Mouse (Mus musculus) neutrophil, adult 5-6 weeks (primary cell): ENCODE measurements around the gene Ctc1. TPM values are rescaled to one million over a fixed set of nuclear protein-coding genes. Genes with fewer than 3 reads are reported as not detected.
A peak's percentile ranks its signal among the peaks of the same experiment; 100 is the strongest.
"Not testable (repeated sequence)": the region's sequence is repeated elsewhere in the genome, so short reads cannot be mapped to it uniquely, and the experiment has no call there.

Experiments
- ATAC-seq: fragments of 151-379, 151-347 bp; 2 replicates; pipeline ENCODE4 v1.8.0; 2017; ENCODE audit warnings: mild to moderate bottlenecking, moderate TSS enrichment; ENCODE audit not compliant: insufficient number of reproducible peaks, poor library complexity, low FRiP score, severe bottlenecking; ENCODE audit errors: extremely low read depth
- total RNA-seq: library from RNA; stranded (forward); fragments of 200-1000 nt; gene quantifications from 2 replicates; pipeline ENCODE4 v1.2.3, GENCODE M21; 2017

Gene Ctc1
- total RNA-seq, 1 experiment from 2014 or later, result 42.2 TPM

DNA sequence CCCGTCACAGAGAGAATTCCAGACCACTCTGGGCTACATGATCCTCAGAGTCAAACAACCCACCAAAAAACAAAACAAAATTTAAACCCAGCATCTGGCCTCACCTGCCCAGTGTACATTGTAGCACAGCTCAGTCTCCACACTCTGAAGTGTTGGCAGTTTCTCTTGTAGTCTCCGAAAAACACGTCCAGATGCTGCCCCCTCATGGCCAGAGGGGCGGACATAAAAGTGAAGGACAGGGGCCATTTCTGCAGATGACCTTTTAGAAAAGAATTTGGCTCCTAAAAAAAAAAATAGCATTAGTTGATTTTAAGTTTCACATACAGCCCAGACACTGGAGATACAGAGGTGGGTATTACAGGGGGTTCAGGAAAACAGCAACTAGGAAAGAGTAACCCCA, 12.1 kb upstream of the Ctc1 start:
- ATAC-seq, result no peak

DNA sequence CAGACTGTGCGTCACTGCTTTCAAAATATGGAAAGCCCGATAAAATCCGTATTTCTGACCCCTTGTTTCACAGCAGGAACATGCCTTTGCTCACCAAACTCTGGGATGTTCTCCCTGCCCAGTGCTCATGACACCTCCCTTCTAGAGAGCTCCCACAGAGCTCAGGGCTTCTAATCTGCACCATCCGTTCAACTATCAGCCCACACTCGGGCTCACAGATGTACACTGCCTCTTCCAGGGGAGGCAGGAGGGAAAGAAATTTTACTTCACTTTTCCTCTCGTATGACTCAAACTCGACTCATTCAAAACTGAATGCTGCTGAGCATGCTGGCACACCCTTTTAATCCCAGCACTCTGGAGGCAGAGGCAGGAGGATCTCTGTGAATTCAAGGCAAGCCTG, 10.5 kb upstream of the Ctc1 start:
- ATAC-seq, result no peak

DNA sequence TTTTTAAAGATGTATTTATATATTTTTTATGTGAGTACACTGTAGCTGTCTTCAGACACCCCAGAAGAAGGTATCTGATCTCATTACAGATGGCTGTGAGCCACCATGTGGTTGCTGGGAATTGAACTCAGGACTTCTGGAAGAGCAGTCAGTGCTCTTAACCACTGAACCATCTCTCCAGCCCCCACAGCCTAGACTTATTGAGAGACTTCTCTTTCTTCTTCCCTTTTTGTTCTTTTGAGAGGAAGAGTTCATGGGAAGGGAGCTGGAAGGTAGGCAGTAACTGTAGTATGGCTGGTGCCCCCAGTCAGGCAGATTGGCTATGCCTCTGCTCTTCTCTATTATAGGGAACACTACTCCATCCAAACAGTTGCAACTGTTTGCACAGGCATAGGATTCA, 9.1 kb upstream of the Ctc1 start:
- not testable (repeated sequence) for ATAC-seq

DNA sequence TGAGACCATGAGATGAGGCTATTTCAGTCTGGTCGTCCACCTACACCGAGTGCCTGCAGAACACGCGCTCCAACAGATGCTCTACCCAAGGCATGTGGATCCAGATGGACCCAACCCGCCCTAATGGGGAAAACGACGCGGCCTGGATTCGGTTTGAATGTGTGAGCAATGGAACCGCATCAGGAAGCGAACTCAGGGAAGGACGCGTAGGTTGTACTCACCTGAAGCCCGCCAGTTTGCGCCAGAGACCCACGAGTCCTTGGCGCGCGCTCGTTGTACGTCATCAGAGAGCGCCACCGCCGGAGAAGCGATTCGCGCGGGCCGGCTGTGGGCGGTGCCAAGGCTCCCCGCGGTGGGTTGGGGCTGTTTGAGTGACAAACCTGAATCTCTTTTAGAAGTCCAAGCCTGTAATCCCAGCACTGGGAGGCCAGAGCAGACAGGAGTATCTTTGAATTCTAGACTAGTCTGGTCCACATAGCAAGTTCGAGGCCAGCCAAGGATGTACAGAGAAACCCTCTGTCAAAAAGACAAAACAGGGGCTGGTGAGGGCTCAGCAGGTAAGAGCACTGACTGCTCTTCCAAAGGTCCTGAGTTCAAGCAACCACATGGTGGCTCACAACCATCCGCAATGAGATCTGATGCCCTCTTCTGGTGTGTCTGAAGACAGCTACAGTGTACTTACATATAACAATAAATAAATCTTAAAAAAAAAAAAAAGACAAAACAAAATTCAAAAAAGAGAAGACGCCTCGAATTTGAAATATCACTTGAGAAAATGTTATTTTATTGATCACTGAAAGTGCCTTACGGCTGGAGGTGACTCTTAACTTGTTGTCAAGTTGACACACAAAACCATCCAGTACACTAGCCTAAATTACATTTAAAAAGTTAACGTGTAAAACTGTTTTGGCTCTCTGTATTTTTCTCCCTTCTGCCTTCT, 7.3 kb upstream of the Ctc1 start, which contains the start of gene Pfas:
TSS of gene Pfas (minus strand) at position 279 of the 940 bp plus-strand sequence.
- peak; percentile 80 for ATAC-seq

DNA sequence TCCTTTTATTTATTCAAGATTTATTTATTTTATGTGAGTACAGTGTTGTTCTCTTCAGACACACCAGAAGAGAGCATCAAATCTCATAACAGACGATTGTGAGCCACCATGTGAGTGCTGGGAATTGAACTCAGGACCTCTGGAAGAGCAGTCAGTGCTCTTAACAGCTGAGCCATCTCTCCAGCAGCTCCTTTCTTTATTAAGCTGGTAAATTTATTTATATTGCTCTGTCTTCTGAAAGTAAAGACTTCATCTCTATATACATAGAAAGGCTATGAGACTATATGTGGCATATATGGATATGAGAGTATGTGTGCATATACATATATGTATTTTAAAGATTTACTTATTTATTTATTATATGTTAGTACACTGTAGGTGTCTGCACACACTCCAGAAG, 6.2 kb upstream of the Ctc1 start:
- no peak for ATAC-seq

DNA sequence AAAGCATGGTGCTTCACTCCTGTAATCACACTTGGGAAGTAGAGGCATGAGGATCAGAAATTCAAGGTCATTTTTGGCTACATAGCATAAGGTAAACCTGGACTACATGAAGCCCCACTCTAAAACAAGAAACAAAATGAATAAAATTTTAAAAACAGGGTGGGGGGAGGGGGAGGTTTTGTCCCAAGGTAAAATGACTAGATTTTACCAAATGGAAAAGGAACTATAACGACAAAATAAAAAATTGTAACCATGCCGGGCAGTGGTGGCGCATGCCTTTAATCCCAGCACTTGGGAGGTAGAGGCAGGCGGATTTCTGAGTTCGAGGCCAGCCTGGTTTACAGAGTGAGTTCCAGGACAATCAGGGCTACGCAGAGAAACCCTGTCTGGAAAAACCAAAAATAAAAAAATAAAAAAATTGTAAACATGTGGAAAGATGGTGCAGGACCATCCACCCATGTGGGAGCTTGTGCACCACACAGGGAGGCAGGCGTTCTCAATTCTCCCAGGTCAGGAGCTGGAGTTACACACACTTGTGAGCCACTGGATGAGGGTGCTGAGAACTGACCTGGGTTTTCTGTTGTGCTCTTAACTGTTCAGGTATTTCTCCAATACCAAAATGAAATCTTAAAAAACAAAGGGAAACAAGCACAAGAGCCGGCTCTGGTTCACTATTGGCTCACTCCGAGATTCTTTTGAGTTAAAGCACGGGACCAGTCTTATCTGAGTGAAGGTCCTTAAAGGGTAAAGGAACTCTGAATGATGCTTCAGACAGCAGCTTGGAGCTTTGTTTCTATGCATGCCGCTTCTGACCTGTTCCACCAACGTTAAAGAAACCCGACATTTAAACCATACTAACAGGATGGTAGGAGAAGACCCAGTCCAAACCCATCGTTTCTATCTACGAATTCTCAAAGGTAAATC, 5.0 kb upstream of the Ctc1 start:
- ATAC-seq, result no peak

DNA sequence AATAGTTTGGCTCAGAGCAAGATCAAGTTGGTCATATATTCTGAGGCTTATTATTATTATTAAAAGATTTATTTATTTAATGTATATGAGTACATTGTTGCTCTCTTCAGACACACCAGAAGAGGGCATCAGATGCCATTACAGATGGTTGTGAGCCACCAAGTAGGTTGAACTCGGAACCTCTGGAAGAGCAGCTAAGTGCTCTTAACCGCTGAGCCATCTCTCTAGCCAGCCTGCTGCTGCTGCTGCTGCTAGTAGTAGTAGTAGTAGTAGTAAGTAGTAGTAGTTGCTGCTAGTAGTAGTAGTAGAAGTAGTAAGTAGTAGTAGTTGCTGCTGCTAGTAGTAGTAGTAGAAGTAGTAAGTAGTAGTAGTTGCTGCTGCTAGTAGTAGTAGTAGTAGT, 4.3 kb upstream of the Ctc1 start:
- ATAC-seq, result not testable (repeated sequence)

DNA sequence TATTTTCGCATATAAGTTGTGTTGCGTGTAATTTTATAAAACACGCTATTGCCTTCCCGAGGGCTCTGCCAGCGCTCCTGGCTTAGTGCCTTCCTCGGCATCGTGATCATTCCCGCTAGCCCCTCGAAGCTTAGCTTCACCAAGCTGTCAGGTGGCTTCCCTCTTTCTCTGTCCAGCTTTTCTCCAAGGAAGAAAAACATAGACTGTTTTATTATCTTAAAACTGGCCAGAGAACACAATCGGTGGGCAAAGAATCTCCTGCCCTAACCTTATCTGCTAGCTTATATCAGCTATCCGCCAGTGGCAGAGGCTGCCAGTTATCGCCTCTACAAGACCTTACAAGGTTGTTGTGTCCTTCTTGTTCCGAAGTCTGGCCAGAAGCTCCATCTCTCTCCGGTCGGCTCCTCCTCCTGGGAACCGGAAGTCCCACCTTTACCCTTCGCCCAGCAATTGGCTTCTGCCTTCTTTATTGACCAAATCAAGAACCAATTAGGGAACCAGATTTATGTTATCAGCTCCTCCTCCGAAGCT, 3.6 kb upstream of the Ctc1 start:
- ATAC-seq, result peak; percentile 66

DNA sequence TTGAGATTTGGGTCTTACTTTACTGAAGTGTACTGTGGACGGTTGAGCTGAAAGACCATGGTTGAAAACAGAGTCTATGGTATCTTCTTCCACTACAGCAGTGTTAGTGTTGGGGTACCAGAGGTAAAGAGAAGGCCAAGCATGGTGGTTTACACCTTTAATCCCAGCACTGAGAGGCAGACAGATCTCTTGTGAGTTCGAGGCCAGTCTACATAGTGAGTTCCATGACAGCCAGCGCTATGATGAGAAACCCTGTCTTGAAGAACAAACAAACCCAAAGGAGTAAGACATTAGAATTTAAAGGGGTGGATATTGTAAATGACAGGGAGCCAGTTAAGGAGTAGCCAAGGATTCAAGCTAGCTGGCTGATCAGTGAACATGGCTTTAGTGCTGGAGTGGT, 1.0 kb downstream of the Ctc1 start:
- ATAC-seq, result no peak

DNA sequence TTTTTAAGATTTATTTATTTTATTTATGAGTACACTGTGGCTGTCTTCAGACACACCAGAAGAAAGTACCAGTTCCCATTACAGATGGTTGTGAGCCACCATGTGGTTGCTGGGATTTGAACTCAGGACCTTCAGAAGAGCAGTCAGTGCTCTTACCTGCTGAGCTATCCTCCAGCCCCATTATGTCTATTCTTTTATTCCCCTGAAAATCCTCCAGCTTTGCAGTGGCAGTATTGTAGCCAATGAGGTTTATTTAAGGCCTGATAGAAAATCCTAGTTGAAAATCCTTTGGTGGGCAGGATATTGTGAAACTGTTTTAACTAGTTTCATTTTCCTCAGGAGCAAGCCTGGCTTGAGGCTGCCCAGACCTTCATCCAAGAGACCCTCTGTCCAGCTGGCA, 5.0 kb downstream of the Ctc1 start:
- no peak for ATAC-seq

DNA sequence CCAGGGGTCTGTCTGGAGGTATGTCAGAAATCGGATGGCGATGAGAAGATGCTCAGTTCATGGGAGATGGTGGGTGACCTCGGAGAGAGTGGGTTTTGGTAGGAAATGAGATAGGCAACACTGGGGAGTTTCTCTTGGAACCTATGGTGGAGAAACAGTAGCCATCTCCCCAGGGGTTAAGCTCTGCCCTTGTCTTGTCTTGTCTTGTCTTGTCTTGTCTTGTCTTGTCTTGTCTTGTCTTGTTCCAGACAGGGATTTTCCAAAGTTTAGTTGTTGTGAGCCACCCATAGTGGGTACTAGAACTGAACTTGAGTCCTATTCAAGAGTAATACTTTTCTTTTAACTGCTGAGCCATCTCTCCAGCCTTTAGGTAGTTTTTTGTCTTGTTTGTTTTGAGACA, 10.9 kb downstream of the Ctc1 start:
- ATAC-seq, result no peak

DNA sequence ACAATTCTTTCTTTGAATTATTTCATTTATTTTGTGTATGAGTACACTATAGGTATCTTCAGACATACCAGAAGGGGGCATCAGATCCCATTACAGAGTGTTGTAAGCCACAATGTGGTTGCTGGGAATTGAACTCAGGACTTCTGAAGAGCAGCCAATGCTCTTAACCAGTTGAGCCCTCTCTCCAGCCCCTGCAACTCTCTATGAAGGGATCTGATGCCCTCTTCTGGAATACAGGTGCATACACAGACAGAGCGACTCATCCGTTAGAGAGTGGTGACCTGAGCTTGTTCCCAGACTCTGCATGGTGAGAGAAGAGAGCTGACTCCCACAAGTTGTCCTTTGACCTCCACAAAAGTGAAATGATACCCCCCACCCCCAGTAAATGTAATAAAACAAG, 13.1 kb downstream of the Ctc1 start:
- no peak for ATAC-seq

DNA sequence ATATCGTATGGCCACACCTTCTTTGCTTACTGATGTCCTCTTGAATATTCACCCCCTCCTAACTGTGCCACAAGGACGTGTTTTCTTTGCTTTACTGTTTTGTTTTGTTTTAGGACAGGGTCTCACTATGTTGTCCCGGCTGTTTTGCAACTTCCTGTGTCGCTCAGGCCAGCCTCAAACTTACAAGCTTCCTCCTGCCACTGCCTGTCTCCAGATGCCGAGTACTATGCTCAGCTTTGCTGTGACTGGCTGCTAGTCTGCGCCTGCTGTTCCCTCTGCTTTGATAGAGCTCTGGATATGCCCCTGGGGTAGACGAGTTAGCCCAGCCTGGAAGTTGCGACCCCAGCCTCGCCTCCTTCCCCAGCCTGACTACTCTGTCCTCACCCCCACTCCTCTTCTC, 17.8 kb downstream of the Ctc1 start:
- no peak for ATAC-seq

DNA sequence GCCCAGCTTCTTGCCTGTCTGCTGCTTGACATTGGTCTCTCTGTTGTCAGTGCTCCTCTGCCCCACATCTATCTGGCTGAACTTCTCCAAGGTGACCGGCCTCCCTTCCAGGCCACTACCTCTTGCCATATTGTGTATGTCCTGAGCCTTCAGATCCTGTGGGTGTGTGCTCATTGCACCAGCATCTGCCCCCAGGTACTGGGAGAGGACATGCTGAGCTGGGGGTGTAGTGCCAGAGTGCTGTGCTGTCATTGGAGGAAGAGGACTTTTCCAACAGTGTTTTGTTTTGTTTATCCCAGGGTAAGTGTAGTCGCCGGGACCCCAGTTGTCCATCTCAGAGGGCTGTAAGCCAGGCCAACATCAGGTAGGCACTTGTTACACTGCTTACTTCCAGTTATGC, 18.9 kb downstream of the Ctc1 start:
- ATAC-seq, result no peak

DNA sequence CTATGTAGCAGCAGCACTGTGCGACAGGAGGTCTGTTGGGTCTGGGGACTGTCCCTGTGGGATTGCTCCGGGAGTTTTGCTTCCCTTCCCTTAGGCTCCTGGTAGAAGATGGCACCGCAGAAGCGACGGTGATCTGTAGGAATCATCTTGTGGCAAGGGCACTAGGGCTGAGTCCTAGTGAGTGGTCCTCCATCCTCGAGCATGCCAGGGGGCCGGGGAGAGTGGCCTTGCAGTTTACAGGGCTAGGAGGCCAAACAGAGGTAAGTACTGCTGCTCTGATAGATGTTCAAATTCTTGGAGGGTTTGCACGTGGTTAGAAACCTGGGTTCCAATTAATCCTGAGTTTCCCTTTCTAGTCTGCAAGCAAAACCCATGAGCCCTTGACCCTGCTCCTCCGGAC, 19.7 kb downstream of the Ctc1 start:
- no peak for ATAC-seq

DNA sequence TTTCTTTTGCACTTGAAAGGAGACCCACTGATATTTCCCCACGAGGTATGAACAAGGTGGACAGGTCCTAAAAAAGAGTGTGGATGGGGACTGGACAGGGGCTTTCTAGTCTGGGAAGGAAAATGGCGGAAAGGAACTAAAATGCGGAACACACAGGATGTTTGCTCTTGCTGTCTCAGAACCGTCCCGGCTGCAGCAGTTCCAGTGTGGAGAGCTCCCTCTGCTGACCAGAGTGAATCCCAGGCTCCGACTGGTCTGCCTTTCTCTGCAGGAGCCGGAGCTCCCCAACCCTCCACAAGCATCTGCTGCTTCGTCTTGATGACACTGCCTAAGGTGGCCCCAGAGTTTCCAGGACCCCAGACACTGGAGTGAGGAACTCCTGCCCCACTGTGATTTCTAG, 20.1 kb downstream of the Ctc1 start:
- ATAC-seq, result peak; percentile 56; the same call in 1 of the 2 replicates

DNA sequence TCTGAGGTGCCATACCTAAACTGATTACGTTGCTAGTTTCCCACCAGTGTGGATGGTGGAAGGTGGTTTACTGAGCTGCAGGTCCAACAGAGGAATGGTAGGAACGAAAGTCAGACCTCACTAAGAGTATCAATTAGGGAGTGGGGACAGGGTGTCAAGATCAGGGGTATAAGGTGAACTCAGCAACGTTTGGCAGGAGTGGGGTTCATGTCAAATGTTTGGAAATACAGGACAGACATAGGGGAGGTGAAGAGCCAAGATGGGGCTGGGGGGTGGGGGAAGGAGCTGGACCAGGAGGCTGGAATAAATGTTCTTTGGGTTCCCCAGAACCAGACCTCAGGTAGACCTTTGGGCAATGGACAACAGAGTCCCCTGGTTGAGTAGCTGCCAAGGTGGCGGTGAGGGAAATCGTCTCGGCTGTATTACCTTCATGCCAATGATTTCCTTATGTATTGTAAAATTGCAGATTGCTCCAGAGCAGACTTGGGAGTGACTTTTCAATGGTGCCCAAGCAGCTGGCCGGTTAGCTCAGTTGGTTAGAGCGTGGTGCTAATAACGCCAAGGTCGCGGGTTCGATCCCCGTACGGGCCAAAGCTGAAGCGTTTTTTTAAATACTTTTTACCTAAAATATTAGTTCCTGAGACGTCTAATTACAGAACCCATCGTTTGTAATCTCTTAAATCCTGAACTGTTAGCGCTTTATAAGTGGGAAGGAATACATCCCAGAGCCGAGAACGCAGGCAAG, 20.9 kb downstream of the Ctc1 start:
- no peak for ATAC-seq

DNA sequence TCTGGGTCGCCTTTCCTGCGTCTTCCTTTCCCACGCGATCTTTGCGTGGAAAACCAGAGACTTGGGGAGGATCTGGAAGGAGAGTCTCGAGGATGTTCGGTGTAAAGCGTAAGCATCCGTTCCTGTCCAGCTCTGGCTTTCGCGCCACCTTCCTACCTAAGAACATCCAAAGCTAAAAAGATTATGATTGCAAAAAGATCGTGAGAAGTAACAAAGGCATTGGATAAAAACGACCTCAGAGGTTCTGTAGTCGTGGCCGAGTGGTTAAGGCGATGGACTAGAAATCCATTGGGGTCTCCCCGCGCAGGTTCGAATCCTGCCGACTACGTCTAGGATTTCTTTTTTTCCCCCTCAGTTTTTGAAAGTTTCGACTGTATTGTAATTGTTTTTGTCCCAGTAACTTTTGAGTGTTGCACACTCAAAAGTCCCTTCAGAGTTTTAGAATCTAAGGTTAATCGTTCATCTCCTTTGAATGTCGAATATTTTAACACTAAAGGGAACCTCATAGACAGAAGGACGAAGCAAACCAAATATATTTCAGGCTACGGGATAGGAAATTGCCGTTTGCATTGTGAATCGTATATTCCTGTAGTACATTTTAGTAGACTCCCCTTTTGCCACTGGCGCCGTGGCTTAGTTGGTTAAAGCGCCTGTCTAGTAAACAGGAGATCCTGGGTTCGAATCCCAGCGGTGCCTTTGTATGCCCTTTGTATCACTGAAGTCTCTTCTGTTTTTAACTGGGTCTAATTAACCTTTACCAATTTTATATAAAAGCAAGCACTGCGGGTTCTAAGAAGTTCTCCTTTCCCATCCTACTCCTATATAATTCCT, 21.7 kb downstream of the Ctc1 start:
- no peak for ATAC-seq
